Mouse (Mus musculus): ENCODE measurements around the gene Sphk2.

GRCm38 (mm10) chr7:45707375-45707967, 10.3 kb downstream of the Sphk2 start:
- TF ChIP-seq CTCF (IDR thresholded peaks at IDR 0.05; ENCODE audit: borderline replicate concordance, insufficient read depth, low read depth, low read length) (no peak), POLR2A (IDR thresholded peaks at IDR 0.05; ENCODE audit: borderline replicate concordance, insufficient read depth, low read length) (peak; percentile 73; the same call in 1 of the 2 replicates)
